Mouse (Mus musculus) CD4-positive helper T cell, adult 2 months (primary cell): ENCODE measurements around the gene Ankrd2.

Source experiments
- DNase-seq: peaks from one replicate; pipeline ENCODE4 v3.0.0-alpha.2; 2012; ENCODE audit warnings: low read depth, missing footprints, low spot score

Ankrd2 gene

GRCm38 (mm10) chr19:42015001-42015400 lies 20.8 kb upstream of the Ankrd2 start:
- DNase-seq: no peak

- DNase-seq: no peak
Measured at GRCm38 (mm10) chr19:42016251-42016650, 19.5 kb upstream of the Ankrd2 start.

- no peak for DNase-seq
Measured at GRCm38 (mm10) chr19:42016840-42017239, 19.0 kb upstream of the Ankrd2 start.

GRCm38 (mm10) chr19:42017399-42018247 lies 18.2 kb upstream of the Ankrd2 start:
- DNase-seq: no peak

GRCm38 (mm10) chr19:42019011-42019522 lies 16.7 kb upstream of the Ankrd2 start:
- peak; percentile 63 for DNase-seq

- DNase-seq: no peak
Measured at GRCm38 (mm10) chr19:42021681-42022541, 13.9 kb upstream of the Ankrd2 start.

GRCm38 (mm10) chr19:42022542-42022848 lies 13.3 kb upstream of the Ankrd2 start:
- no peak for DNase-seq

- DNase-seq: peak; percentile 69
Measured at GRCm38 (mm10) chr19:42026158-42026557, 9.6 kb upstream of the Ankrd2 start.

- DNase-seq: no peak
Measured at GRCm38 (mm10) chr19:42031112-42031511, 4.7 kb upstream of the Ankrd2 start.

- DNase-seq: no peak
Measured at GRCm38 (mm10) chr19:42033611-42034010, 2.2 kb upstream of the Ankrd2 start.

- no peak for DNase-seq
Measured at GRCm38 (mm10) chr19:42034146-42034775, 1.5 kb upstream of the Ankrd2 start.

GRCm38 (mm10) chr19:42034881-42035455 lies 832 bp upstream of the Ankrd2 start:
- DNase-seq: no peak

- no peak for DNase-seq
Measured at GRCm38 (mm10) chr19:42036357-42036756, 557 bp downstream of the Ankrd2 start.

GRCm38 (mm10) chr19:42037167-42037702 lies 1.4 kb downstream of the Ankrd2 start:
- no peak for DNase-seq

GRCm38 (mm10) chr19:42038310-42038709 lies 2.5 kb downstream of the Ankrd2 start:
- no peak for DNase-seq

- DNase-seq: no peak
Measured at GRCm38 (mm10) chr19:42043988-42044387, 8.2 kb downstream of the Ankrd2 start.

- DNase-seq: peak; percentile 65
Measured at GRCm38 (mm10) chr19:42045269-42046102, 9.7 kb downstream of the Ankrd2 start, which contains the start of gene Hoga1. Gene Hoga1, plus strand, starts transcription at chr19:42045610.

- no peak for DNase-seq
Measured at GRCm38 (mm10) chr19:42050251-42050650, 14.5 kb downstream of the Ankrd2 start.

- no peak for DNase-seq
Measured at GRCm38 (mm10) chr19:42051351-42051750, 15.6 kb downstream of the Ankrd2 start.

- DNase-seq: no peak
Measured at GRCm38 (mm10) chr19:42051948-42052347, 16.1 kb downstream of the Ankrd2 start, which contains the start of gene 4933411K16Rik. Gene 4933411K16Rik, plus strand, starts transcription at chr19:42052248.
